Mouse (Mus musculus): ENCODE results near the gene Dusp27.

The Dusp27 gene

GRCm38 (mm10) chr1:166160569-166161445, 33.1 kb upstream of the Dusp27 start:
- Histone ChIP-seq H3K36me3 (ENCODE audit: insufficient read depth, low read length) (peaks cover 96% of the 10 kb centered on the region), H3K27me3 (ENCODE audit: insufficient read depth, low read length) (no peaks in the 10 kb centered on the region), H3K9me3 (ENCODE audit: low read length) (peaks cover 68% of the 10 kb centered on the region), H3K4me3 (replicated peaks; ENCODE audit: low read length) (0 out of 2 replicates have a peak overlapping the region, but pooled peaks have one; percentile 11), H3K4me1 (replicated peaks; ENCODE audit: low read depth, low read length) (peaks cover 45% of the 10 kb centered on the region)
- TF ChIP-seq POU5F1 (IDR thresholded peaks at IDR 0.05; ENCODE audit: borderline replicate concordance, low read length), result no peak
- peak; percentile 85 for TF ChIP-seq CTCF (conservative IDR thresholded peaks at IDR 0.05; ENCODE audit: low read length)

- TF ChIP-seq POU5F1 (IDR thresholded peaks at IDR 0.05; ENCODE audit: borderline replicate concordance, low read length) (no peak), NANOG (IDR thresholded peaks at IDR 0.05; ENCODE audit: borderline replicate concordance, low read length) (no peak), CTCF (conservative IDR thresholded peaks at IDR 0.05; ENCODE audit: low read length) (no peak)
- 0 out of 2 replicates have a peak overlapping the region, but pooled peaks have one; percentile 11 for H3K4me3 ChIP-seq (replicated peaks; ENCODE audit: low read length)
- H3K27me3 ChIP-seq (ENCODE audit: insufficient read depth, low read length), result no peaks in the 10 kb centered on the region
- peaks cover 61% of the 10 kb centered on the region for H3K9me3 ChIP-seq (ENCODE audit: low read length)
- H3K36me3 ChIP-seq (ENCODE audit: insufficient read depth, low read length), result peaks cover 96% of the 10 kb centered on the region
- peaks cover 52% of the 10 kb centered on the region for H3K4me1 ChIP-seq (replicated peaks; ENCODE audit: low read depth, low read length)
Observed at GRCm38 (mm10) chr1:166160111-166160510, 32.4 kb upstream of the Dusp27 start.

GRCm38 (mm10) chr1:166158664-166159063, 30.9 kb upstream of the Dusp27 start:
- Histone ChIP-seq H3K36me3 (ENCODE audit: insufficient read depth, low read length) (peaks cover 85% of the 10 kb centered on the region), H3K9me3 (ENCODE audit: low read length) (peaks cover 46% of the 10 kb centered on the region), H3K4me3 (replicated peaks; ENCODE audit: low read length) (no peak overlapping the region), H3K4me1 (replicated peaks; ENCODE audit: low read depth, low read length) (peaks cover 63% of the 10 kb centered on the region), H3K27me3 (ENCODE audit: insufficient read depth, low read length) (no peaks in the 10 kb centered on the region)
- no peak for TF ChIP-seq CTCF (conservative IDR thresholded peaks at IDR 0.05; ENCODE audit: low read length)
- no peak for TF ChIP-seq POU5F1 (IDR thresholded peaks at IDR 0.05; ENCODE audit: borderline replicate concordance, low read length)
- no peak for TF ChIP-seq NANOG (IDR thresholded peaks at IDR 0.05; ENCODE audit: borderline replicate concordance, low read length)

- peaks cover 71% of the 10 kb centered on the region for H3K4me1 ChIP-seq (replicated peaks; ENCODE audit: low read depth, low read length)
- H3K4me3 ChIP-seq (replicated peaks; ENCODE audit: low read length), result peak overlapping the region; percentile 21; the same call in 1 of the 2 replicates
- H3K9me3 ChIP-seq (ENCODE audit: low read length), result peaks cover 37% of the 10 kb centered on the region
- H3K27me3 ChIP-seq (ENCODE audit: insufficient read depth, low read length), result no peaks in the 10 kb centered on the region
- H3K36me3 ChIP-seq (ENCODE audit: insufficient read depth, low read length), result peaks cover 81% of the 10 kb centered on the region
- TF ChIP-seq CTCF (conservative IDR thresholded peaks at IDR 0.05; ENCODE audit: low read length) (no peak), POU5F1 (IDR thresholded peaks at IDR 0.05; ENCODE audit: borderline replicate concordance, low read length) (no peak), NANOG (IDR thresholded peaks at IDR 0.05; ENCODE audit: borderline replicate concordance, low read length) (no peak)
Observed at GRCm38 (mm10) chr1:166157712-166158111, 30.0 kb upstream of the Dusp27 start.

- Histone ChIP-seq H3K36me3 (ENCODE audit: insufficient read depth, low read length) (peaks cover 81% of the 10 kb centered on the region), H3K27me3 (ENCODE audit: insufficient read depth, low read length) (no peaks in the 10 kb centered on the region), H3K9me3 (ENCODE audit: low read length) (peaks cover 13% of the 10 kb centered on the region), H3K4me3 (replicated peaks; ENCODE audit: low read length) (peak overlapping the region; percentile 76), H3K4me1 (replicated peaks; ENCODE audit: low read depth, low read length) (peaks cover 93% of the 10 kb centered on the region)
- TF ChIP-seq CTCF (conservative IDR thresholded peaks at IDR 0.05; ENCODE audit: low read length), result no peak
- no peak for TF ChIP-seq POU5F1 (IDR thresholded peaks at IDR 0.05; ENCODE audit: borderline replicate concordance, low read length)
- TF ChIP-seq NANOG (IDR thresholded peaks at IDR 0.05; ENCODE audit: borderline replicate concordance, low read length), result no peak
Observed at GRCm38 (mm10) chr1:166155113-166155494, 27.4 kb upstream of the Dusp27 start.

- H3K27me3 ChIP-seq (ENCODE audit: insufficient read depth, low read length), result no peaks in the 10 kb centered on the region
- TF ChIP-seq NANOG (IDR thresholded peaks at IDR 0.05; ENCODE audit: borderline replicate concordance, low read length) (no peak), CTCF (conservative IDR thresholded peaks at IDR 0.05; ENCODE audit: low read length) (peak; percentile 78), POU5F1 (IDR thresholded peaks at IDR 0.05; ENCODE audit: borderline replicate concordance, low read length) (no peak)
- peaks cover 14% of the 10 kb centered on the region for H3K9me3 ChIP-seq (ENCODE audit: low read length)
- peak overlapping the region; percentile 76 for H3K4me3 ChIP-seq (replicated peaks; ENCODE audit: low read length)
- H3K4me1 ChIP-seq (replicated peaks; ENCODE audit: low read depth, low read length), result peaks cover 94% of the 10 kb centered on the region
- peaks cover 81% of the 10 kb centered on the region for H3K36me3 ChIP-seq (ENCODE audit: insufficient read depth, low read length)
Observed at GRCm38 (mm10) chr1:166154162-166155112, 26.7 kb upstream of the Dusp27 start.

GRCm38 (mm10) chr1:166153351-166154120, 25.8 kb upstream of the Dusp27 start:
- Histone ChIP-seq H3K36me3 (ENCODE audit: insufficient read depth, low read length) (peaks cover 81% of the 10 kb centered on the region), H3K4me1 (replicated peaks; ENCODE audit: low read depth, low read length) (peaks cover 94% of the 10 kb centered on the region), H3K9me3 (ENCODE audit: low read length) (peaks cover 14% of the 10 kb centered on the region; the same call in 1 of the 2 replicates), H3K27me3 (ENCODE audit: insufficient read depth, low read length) (no peaks in the 10 kb centered on the region), H3K4me3 (replicated peaks; ENCODE audit: low read length) (peak overlapping the region; percentile 58)
- peak; percentile 99 for TF ChIP-seq CTCF (conservative IDR thresholded peaks at IDR 0.05; ENCODE audit: low read length)
- TF ChIP-seq NANOG (IDR thresholded peaks at IDR 0.05; ENCODE audit: borderline replicate concordance, low read length), result no peak
- TF ChIP-seq POU5F1 (IDR thresholded peaks at IDR 0.05; ENCODE audit: borderline replicate concordance, low read length), result no peak
